Mouse (Mus musculus): ENCODE data around the gene Kcng3.

DNA sequence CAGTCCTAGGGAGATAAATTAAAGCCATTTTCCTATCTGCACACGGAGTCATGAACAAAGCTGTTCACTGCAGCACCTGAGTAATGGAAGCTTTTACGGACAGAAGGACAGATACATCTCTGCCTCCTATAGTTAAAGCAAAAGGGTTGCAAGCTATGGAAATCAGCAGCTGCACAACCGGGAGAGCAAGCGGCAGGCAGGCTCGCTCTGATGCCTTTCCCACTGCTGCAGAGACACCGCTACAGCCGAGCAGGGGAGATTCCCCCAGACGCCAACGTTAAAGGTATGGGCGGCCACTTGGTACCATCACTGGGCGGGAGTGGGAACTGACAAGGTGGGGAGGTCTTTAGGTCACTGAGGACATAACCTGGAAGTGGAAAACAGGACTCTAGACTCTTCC, 17.8 kb downstream of the Kcng3 start:
- TF ChIP-seq CTCF (IDR thresholded peaks at IDR 0.05; ENCODE audit: low read depth) (no peak), EP300 (IDR thresholded peaks at IDR 0.05; ENCODE audit: low read depth) (no peak)

Measured in liver, postnatal 0 days (tissue).